Mouse (Mus musculus): Measurements from ENCODE around the gene Acvr1b. TPM values are rescaled to one million over a fixed set of nuclear protein-coding genes. Genes with fewer than 3 reads are reported as not detected.

Gene Acvr1b
- total and polyA plus RNA-seq, 3 experiments: 5.2 to 10.1 (median 10.0) TPM

- no peak for DNase-seq
Measured at GRCm38 (mm10) chr15:101251930-101252329, 78.1 kb downstream of the Acvr1b start.

GRCm38 (mm10) chr15:101252614-101253013 is 78.7 kb downstream of the Acvr1b start:
- no peak for DNase-seq

GRCm38 (mm10) chr15:101253563-101253885 is 79.7 kb downstream of the Acvr1b start:
- no peak for DNase-seq

GRCm38 (mm10) chr15:101253886-101254795 is 80.3 kb downstream of the Acvr1b start, which contains the start of gene Nr4a1:
Nr4a1 (plus strand) TSS chr15:101254269.
- peak; percentile 92 for DNase-seq

- no peak for DNase-seq
Measured at GRCm38 (mm10) chr15:101255842-101256462, 82.1 kb downstream of the Acvr1b start.

GRCm38 (mm10) chr15:101256463-101257206 is 82.8 kb downstream of the Acvr1b start:
- no peak for DNase-seq

- no peak for DNase-seq
Measured at GRCm38 (mm10) chr15:101258420-101258819, 84.6 kb downstream of the Acvr1b start.

- no peak for DNase-seq
Measured at GRCm38 (mm10) chr15:101259922-101260321, 86.1 kb downstream of the Acvr1b start.

- peak; percentile 75 for DNase-seq
Measured at GRCm38 (mm10) chr15:101260387-101260786, 86.5 kb downstream of the Acvr1b start.

GRCm38 (mm10) chr15:101260874-101261622 is 87.2 kb downstream of the Acvr1b start:
- no peak for DNase-seq

GRCm38 (mm10) chr15:101262502-101262901 is 88.6 kb downstream of the Acvr1b start:
- DNase-seq: no peak

Small RNA genes within 50 kb of the gene (microRNA-seq; reads per million reads assigned to microRNA genes)
- gene Mir6962: 0.22 to 0.83 reads per million in 2 experiments

Other genes with a start within 250 kb of the Acvr1b start
- under 1 TPM; 0.37 to 0.45 TPM for gene Gm47841, start 126.7 kb upstream of the Acvr1b start, total RNA-seq (2021)
- 0.37 TPM in 1 of 2 replicates, not detected in the other for gene Gm47841, start 126.7 kb upstream of the Acvr1b start, polyA plus RNA-seq (2012; rRNA removed)
- gene Fignl2, start 95.5 kb upstream of the Acvr1b start, total RNA-seq (2021): 1 to 10 TPM; 6.3 to 8.7 TPM
- gene Fignl2, start 95.5 kb upstream of the Acvr1b start, polyA plus RNA-seq (2012; rRNA removed): 11.8 and 16.1 TPM in 2 replicates
- gene Ankrd33, start 58.3 kb upstream of the Acvr1b start, total RNA-seq (2021): 1 to 10 TPM in 1 of 2 experiments, under 1 TPM in 1; 0.59 to 1.0 TPM
- 0.10 TPM in 1 of 2 replicates, not detected in the other for gene Ankrd33, start 58.3 kb upstream of the Acvr1b start, polyA plus RNA-seq (2012; rRNA removed)
- gene Acvrl1, start 45.5 kb upstream of the Acvr1b start, total RNA-seq (2021): 10 to 100 TPM; 15.0 to 22.6 TPM
- gene Acvrl1, start 45.5 kb upstream of the Acvr1b start, polyA plus RNA-seq (2012; rRNA removed): 20.9 and 23.3 TPM in 2 replicates
- 10 to 100 TPM; 16.4 to 21.0 TPM for gene Grasp, start 50.1 kb downstream of the Acvr1b start, total RNA-seq (2021)
- 53.0 and 60.3 TPM in 2 replicates for gene Grasp, start 50.1 kb downstream of the Acvr1b start, polyA plus RNA-seq (2012; rRNA removed)
- 100 to 1,000 TPM; 560 to 565 TPM for gene Nr4a1, start 80.2 kb downstream of the Acvr1b start, total RNA-seq (2021)
- gene Nr4a1, start 80.2 kb downstream of the Acvr1b start, polyA plus RNA-seq (2012; rRNA removed): 162 and 415 TPM in 2 replicates
- 10 to 100 TPM; 38.6 to 58.8 TPM for gene Atg101, start 110.2 kb downstream of the Acvr1b start, total RNA-seq (2021)
- gene Atg101, start 110.2 kb downstream of the Acvr1b start, polyA plus RNA-seq (2012; rRNA removed): 31.9 and 35.4 TPM in 2 replicates
- gene 6030408B16Rik, start 119.1 kb downstream of the Acvr1b start, total RNA-seq (2021): under 1 TPM; 0.40 to 0.52 TPM
- gene 6030408B16Rik, start 119.1 kb downstream of the Acvr1b start, polyA plus RNA-seq (2012; rRNA removed): 1.4 and 2.0 TPM in 2 replicates
- 1 to 10 TPM; 3.6 TPM for gene Krt80, start 196.1 kb downstream of the Acvr1b start, total RNA-seq (2021)
- gene Krt80, start 196.1 kb downstream of the Acvr1b start, polyA plus RNA-seq (2012; rRNA removed): 1.9 and 2.3 TPM in 2 replicates
- 1 to 10 TPM; 2.1 to 3.2 TPM for gene Krt7, start 237.0 kb downstream of the Acvr1b start, total RNA-seq (2021)
- gene Krt7, start 237.0 kb downstream of the Acvr1b start, polyA plus RNA-seq (2012; rRNA removed): 0.76 and 1.2 TPM in 2 replicates